Mouse (Mus musculus): Measurements from ENCODE around the gene Gm49391.
"Not testable (repeated sequence)": the region's sequence is repeated elsewhere in the genome, so short reads cannot be mapped to it uniquely, and the experiment has no call there.

Gene Gm49391

DNA sequence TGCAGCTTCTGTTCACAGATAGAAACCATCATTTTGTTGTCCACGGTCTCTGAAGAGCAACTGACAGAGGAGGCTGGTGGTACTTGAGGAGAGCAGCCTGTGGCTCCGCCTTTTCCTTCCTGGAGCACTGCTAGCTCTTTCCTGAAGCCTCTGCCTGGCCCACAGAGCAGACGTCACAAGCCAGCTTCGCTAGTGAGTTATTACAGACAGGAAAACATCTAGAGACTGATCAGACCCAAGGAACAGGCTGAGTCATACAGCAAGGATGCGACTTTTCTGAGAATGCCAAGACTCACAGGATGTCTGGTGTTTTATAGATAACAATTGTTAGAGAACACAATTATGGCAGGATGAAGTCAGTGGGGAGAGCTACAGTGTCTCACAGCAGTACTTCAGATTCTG lies at the start of gene Gm49391, which contains the start of gene Ctla2a:
Gm49391 (minus strand) TSS at position 72 of the 402 bp plus-strand sequence.
Ctla2a (minus strand) TSS at position 126 of the 402 bp plus-strand sequence.
- ATAC-seq (ENCODE audit: low TSS enrichment) = no peak

- ATAC-seq (ENCODE audit: low TSS enrichment) = not testable (repeated sequence)
These were observed 35.9 kb upstream of the Gm49391 start for GRCm38 (mm10) chr13:60972319-60972718.

GRCm38 (mm10) chr13:60963985-60964384 lies 27.6 kb upstream of the Gm49391 start:
- not testable (repeated sequence) for ATAC-seq (ENCODE audit: low TSS enrichment)

DNA sequence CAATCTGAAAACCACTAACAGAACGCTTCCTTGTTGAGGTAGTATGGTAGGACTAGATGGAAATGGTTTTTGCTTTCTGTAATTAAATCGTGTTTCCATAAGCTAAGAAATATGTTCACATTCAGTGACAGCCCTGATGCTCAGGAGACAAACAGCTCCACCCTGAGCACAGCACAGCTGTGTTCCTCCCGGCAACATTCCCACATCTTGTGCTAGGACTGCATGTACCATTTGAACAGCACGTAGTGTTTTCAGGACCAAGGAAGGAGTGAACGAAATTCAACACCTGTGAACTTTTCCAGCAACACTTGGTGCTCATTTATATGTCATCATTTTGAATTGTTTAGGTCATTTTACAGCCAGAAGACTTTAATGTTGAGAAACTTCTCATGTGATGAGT lies 25.3 kb upstream of the Gm49391 start:
- ATAC-seq (ENCODE audit: low TSS enrichment) = no peak

- not testable (repeated sequence) for ATAC-seq (ENCODE audit: low TSS enrichment)
These were observed 5.5 kb upstream of the Gm49391 start, which contains the start of gene Tpbpa for GRCm38 (mm10) chr13:60941884-60942283. Gene Tpbpa, minus strand, starts transcription at chr13:60941984.

GRCm38 (mm10) chr13:60935490-60935889 lies 881 bp downstream of the Gm49391 start, which contains the start of gene Gm49393:
Gene Gm49393, minus strand, starts transcription at chr13:60935590.
- not testable (repeated sequence) for ATAC-seq (ENCODE audit: low TSS enrichment)

GRCm38 (mm10) chr13:60904780-60905179 lies 31.6 kb downstream of the Gm49391 start, which contains the start of gene Tpbpb:
Gene Tpbpb, minus strand, starts transcription at chr13:60904880.
- ATAC-seq (ENCODE audit: low TSS enrichment) = not testable (repeated sequence)

DNA sequence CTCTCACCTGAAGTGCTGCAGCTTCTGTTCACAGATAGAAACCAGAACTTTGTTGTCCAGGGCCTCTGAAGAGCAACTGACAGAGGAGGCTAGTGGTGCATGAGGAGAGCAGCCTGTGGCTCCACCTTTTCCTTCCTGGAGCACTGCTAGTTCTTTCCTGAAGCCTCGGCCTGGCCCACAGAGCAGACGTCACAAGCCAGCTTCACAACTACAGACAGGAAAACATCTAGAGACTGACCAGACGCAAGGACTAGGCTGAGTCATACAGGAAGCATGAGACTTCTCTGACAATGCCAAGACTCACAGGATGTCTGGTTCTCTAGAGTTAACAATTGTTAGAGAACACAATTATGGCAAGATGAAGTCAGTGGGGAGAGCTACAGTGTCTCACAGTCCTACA lies 39.0 kb downstream of the Gm49391 start, which contains the start of gene Ctla2b:
Ctla2b (minus strand) TSS at position 120 of the 400 bp plus-strand sequence.
- 0 out of 2 replicates have a peak, but pooled peaks have one; percentile 27 for ATAC-seq (ENCODE audit: low TSS enrichment)

DNA sequence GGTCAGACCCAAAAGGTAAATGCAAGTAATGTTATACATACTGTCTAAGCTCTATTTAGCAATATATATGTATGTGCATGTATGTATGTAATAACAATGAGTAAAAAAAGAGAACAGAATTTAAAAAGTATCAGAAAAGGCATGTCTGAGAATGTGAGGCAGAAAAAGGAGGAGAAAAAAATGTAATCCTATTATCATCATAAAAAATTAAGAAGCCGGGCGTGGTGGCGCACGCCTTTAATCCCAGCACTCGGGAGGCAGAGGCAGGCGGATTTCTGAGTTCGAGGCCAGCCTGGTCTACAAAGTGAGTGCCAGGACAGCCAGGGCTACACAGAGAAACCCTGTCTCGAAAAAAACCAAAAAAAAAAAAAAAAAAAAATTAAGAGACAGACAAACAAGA lies 39.6 kb downstream of the Gm49391 start, which contains the start of gene Gm49392:
Gm49392 (minus strand) TSS at position 101 of the 400 bp plus-strand sequence.
- ATAC-seq (ENCODE audit: low TSS enrichment) = not testable (repeated sequence)

DNA sequence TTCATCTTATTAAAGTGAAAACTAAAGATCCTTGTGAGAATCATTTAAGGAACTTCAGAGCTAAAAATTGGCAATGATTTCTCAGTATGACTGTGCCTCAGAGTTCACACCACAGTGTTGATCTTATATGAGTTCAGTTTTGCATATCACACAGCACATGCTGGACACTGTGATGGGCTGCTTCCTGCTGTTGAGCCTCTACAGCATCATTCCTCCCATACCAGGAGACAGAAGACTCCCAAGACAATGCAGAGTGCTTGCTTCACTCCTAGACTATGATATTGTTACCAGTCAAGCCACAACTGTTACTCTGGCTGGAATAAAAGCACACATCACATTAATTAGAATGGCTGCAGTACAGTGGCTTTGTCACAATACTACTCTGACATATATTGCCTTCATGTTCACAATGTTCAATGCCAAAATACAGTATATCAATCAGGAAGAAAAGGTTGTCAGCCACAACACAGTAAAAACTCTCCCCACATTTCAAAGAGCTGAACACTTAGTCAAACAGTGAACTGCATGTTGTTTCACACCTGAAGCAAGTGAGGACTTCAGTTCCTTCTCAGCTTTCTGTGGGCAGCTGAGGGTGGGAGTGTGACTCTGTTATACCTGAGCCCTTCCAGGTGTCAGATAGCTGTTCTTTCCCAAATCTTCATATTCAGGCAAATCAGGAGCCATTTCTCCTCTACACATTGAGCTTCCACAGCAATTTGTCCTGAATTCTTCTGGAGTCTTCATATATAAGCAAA lies 40.8 kb downstream of the Gm49391 start:
- no peak for ATAC-seq (ENCODE audit: low TSS enrichment)

GRCm38 (mm10) chr13:60892301-60892700 lies 44.1 kb downstream of the Gm49391 start:
- no peak for ATAC-seq (ENCODE audit: low TSS enrichment)

DNA sequence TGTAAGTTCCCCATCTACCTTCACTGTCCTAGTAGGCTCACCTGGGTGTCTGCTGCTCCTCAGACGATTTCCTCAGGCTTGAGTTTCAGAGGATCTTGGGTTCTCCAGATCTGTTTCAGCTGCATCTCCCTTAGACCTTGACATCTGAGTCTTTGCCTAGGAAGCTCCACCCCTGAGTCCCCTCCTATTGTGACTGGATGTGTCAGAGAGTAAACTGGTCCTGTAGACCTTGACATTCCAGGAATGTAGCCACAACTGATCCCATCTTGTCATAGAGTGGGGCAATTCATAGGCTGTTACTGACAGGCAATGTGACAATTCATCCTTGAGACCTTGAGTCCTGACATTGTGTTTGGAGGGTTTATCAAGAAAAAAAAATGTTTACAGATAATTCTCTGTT lies 72.1 kb downstream of the Gm49391 start, which contains the start of gene 4930486L24Rik:
4930486L24Rik (minus strand) TSS at position 195 of the 400 bp plus-strand sequence.
- no peak for ATAC-seq (ENCODE audit: low TSS enrichment)

DNA sequence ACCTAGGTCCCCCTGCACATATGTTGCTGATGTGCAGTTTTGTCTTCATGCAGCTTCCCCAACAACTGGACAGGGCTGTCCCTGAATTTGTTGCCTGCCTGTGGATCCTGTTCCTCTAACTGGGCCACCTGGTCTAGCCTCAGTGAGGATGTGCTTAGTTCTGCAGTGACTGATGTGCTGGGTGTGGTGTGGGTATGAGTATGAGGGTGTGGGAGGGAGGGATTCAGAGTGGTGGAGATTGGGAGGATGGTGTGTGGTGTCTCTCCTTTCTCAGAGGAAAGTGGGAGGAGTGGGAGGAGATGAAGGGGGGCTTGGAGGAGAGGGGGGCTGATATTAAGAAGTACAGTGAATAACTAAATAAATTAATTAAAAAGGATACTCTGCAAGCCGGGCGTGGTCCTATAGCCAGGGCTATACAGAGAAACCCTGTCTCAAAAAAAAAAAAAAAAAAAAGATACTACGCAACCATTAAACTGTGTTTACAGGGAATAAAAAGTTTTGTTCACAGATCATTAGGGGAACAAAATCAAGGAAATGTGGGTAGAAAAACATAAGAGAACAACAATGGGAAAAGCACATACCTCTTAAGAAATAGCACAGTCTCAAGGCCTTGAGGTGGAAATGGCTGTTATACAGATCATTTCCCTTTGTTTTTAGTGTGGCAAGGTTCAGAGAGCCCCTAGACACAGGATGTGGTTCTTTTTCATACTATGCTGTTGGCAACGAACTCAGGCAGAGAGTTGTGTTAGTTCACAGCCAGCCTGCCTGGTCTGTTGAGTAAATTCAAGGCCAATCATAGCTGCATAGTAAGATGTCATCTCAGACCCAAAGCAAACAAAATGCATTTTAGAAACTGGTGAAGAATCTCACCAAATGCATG lies 87.9 kb downstream of the Gm49391 start:
- no peak for ATAC-seq (ENCODE audit: low TSS enrichment)

All from frontal cortex, adult (tissue).